Mouse (Mus musculus) liver, adult 2 months (tissue): ENCODE measurements around the gene Spem1.

Experiments used
- CTCF ChIP-seq: fragments of 200-500 bp; IDR thresholded peaks from 2 replicates; pipeline ENCODE4 v1.5.1; 2011; ENCODE audit warnings: low read depth, low read length, control low read depth
- POLR2A ChIP-seq: fragments of 200-500 bp; IDR thresholded peaks from 2 replicates; pipeline ENCODE4 v1.6.1; 2011; ENCODE audit warnings: low read length, control low read depth; ENCODE audit not compliant: insufficient read depth; ENCODE audit errors: extremely low read depth

DNA sequence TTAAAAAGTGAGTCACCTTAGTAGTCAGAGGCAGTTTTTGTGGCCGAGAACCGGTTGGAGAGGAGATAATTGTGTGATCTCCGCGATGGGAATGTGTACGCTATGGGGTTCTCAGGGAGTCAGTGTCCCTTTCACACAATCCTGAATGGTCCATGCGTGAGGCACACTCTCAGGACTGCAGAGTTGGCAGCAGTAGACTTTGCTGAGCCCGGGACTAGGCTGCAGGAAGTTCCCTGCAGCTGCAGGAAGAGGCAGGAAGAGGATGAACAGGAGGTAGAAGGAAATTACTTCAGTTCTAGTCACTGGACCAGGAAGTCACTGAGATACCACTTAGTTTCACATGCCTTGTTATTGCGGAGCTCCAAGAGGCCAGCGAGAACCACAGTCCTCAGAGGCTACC is 27.1 kb upstream of the Spem1 start:
- no peak for TF ChIP-seq CTCF
- no peak for TF ChIP-seq POLR2A
